Mouse (Mus musculus): ENCODE measurements around the gene Mak. TPM values are rescaled to one million over a fixed set of nuclear protein-coding genes. Genes with fewer than 3 reads are reported as not detected.
"Not testable (repeated sequence)": the region's sequence is repeated elsewhere in the genome, so short reads cannot be mapped to it uniquely, and the experiment has no call there.

Mak gene
- polyA plus RNA-seq, 1 experiment from 2014 or later = 0.74 TPM

GRCm38 (mm10) chr13:40988418-40988817 is 91.1 kb downstream of the Mak start:
- WGBS = 77% methylated on average over 2 of the region's 2 CpGs
- no peak overlapping the region for H3K9ac ChIP-seq
- no peaks in the 10 kb centered on the region for H3K4me1 ChIP-seq
- peaks cover 4% of the 10 kb centered on the region; the same call in 1 of the 2 replicates for H3K27me3 ChIP-seq
- H3K9me3 ChIP-seq (replicated peaks) = no peaks in the 10 kb centered on the region
- H3K27ac ChIP-seq = no peak overlapping the region
- no peak overlapping the region for H3K4me2 ChIP-seq
- H3K36me3 ChIP-seq (ENCODE audit: poor library complexity, severe bottlenecking) = no peaks in the 10 kb centered on the region
- no peak for ATAC-seq
- H3K4me3 ChIP-seq = no peak overlapping the region

GRCm38 (mm10) chr13:40987608-40988303 is 91.8 kb downstream of the Mak start:
- not testable (repeated sequence) for H3K27ac ChIP-seq; H3K36me3 ChIP-seq (ENCODE audit: poor library complexity, severe bottlenecking); H3K9ac ChIP-seq; H3K4me3 ChIP-seq; H3K4me2 ChIP-seq; H3K9me3 ChIP-seq (replicated peaks); H3K27me3 ChIP-seq; H3K4me1 ChIP-seq; ATAC-seq
- WGBS = 70% methylated on average over 4 of the region's 4 CpGs

GRCm38 (mm10) chr13:40986081-40986480 is 93.4 kb downstream of the Mak start:
- H3K4me2 ChIP-seq = no peak overlapping the region
- ATAC-seq = no peak
- peaks cover 2% of the 10 kb centered on the region; the same call in 1 of the 2 replicates for H3K27me3 ChIP-seq
- H3K9me3 ChIP-seq (replicated peaks) = no peaks in the 10 kb centered on the region
- no peak overlapping the region for H3K27ac ChIP-seq
- 95% methylated on average over 5 of the region's 5 CpGs for WGBS
- no peak overlapping the region for H3K4me3 ChIP-seq
- H3K9ac ChIP-seq = no peak overlapping the region
- H3K4me1 ChIP-seq = no peaks in the 10 kb centered on the region
- no peaks in the 10 kb centered on the region for H3K36me3 ChIP-seq (ENCODE audit: poor library complexity, severe bottlenecking)

- Histone ChIP-seq H3K9me3 (replicated peaks) (no peaks in the 10 kb centered on the region), H3K27ac (no peak overlapping the region), H3K4me3 (no peak overlapping the region), H3K9ac (no peak overlapping the region), H3K36me3 (ENCODE audit: poor library complexity, severe bottlenecking) (no peaks in the 10 kb centered on the region), H3K27me3 (no peaks in the 10 kb centered on the region), H3K4me1 (no peaks in the 10 kb centered on the region), H3K4me2 (no peak overlapping the region)
- ATAC-seq = no peak
- WGBS = 73% methylated on average over 1 of the region's 1 CpGs
These were observed 96.7 kb downstream of the Mak start for GRCm38 (mm10) chr13:40982759-40983158.

- no peak overlapping the region for H3K4me2 ChIP-seq
- ATAC-seq = no peak
- H3K9ac ChIP-seq = no peak overlapping the region
- H3K27me3 ChIP-seq = no peaks in the 10 kb centered on the region
- no peak overlapping the region for H3K27ac ChIP-seq
- no peaks in the 10 kb centered on the region for H3K4me1 ChIP-seq
- H3K36me3 ChIP-seq (ENCODE audit: poor library complexity, severe bottlenecking) = no peaks in the 10 kb centered on the region
- H3K9me3 ChIP-seq (replicated peaks) = no peaks in the 10 kb centered on the region
- WGBS = 60% methylated on average over 2 of the region's 2 CpGs
- H3K4me3 ChIP-seq = no peak overlapping the region
These were observed 100.2 kb downstream of the Mak start for GRCm38 (mm10) chr13:40979321-40979720.

- Histone ChIP-seq H3K36me3 (ENCODE audit: poor library complexity, severe bottlenecking) (no peaks in the 10 kb centered on the region), H3K4me3 (no peak overlapping the region), H3K27me3 (no peaks in the 10 kb centered on the region), H3K27ac (no peak overlapping the region), H3K9ac (no peak overlapping the region), H3K9me3 (replicated peaks) (no peaks in the 10 kb centered on the region), H3K4me2 (no peak overlapping the region), H3K4me1 (no peaks in the 10 kb centered on the region)
- 81% methylated on average over 4 of the region's 4 CpGs for WGBS
- no peak for ATAC-seq
These were observed 100.9 kb downstream of the Mak start for GRCm38 (mm10) chr13:40978652-40979051.

- H3K9ac ChIP-seq = no peak overlapping the region
- H3K27me3 ChIP-seq = no peaks in the 10 kb centered on the region
- H3K27ac ChIP-seq = no peak overlapping the region
- no peak overlapping the region for H3K4me3 ChIP-seq
- H3K36me3 ChIP-seq (ENCODE audit: poor library complexity, severe bottlenecking) = no peaks in the 10 kb centered on the region
- no peak for ATAC-seq
- H3K4me1 ChIP-seq = no peaks in the 10 kb centered on the region
- 11% methylated on average over 7 of the region's 7 CpGs for WGBS
- H3K4me2 ChIP-seq = no peak overlapping the region
- no peaks in the 10 kb centered on the region for H3K9me3 ChIP-seq (replicated peaks)
These were observed 101.9 kb downstream of the Mak start for GRCm38 (mm10) chr13:40977609-40978008.

Other genes starting within 250 kb of the Mak start
- 2.8 and 3.1 TPM in 2 replicates for gene Gcnt2, start 220.0 kb downstream of the Mak start, polyA plus RNA-seq (2015; fragmentation: Nextera tagmentation; extraction: Ambion mirVana)
- 86.3 and 87.4 TPM in 2 replicates for gene Pak1ip1, start 78.7 kb downstream of the Mak start, polyA plus RNA-seq (2015; fragmentation: Nextera tagmentation; extraction: Ambion mirVana)
- gene Tmem14c, start 63.4 kb downstream of the Mak start, polyA plus RNA-seq (2015; fragmentation: Nextera tagmentation; extraction: Ambion mirVana) = 132 and 144 TPM in 2 replicates
- gene Gcm2, start 31.3 kb upstream of the Mak start, polyA plus RNA-seq (2015; fragmentation: Nextera tagmentation; extraction: Ambion mirVana) = not detected in 2 replicates
- 0.08 TPM in 1 of 2 replicates, not detected in the other for gene Sycp2l, start 34.6 kb upstream of the Mak start, polyA plus RNA-seq (2015; fragmentation: Nextera tagmentation; extraction: Ambion mirVana)
- 45.1 and 47.7 TPM in 2 replicates for gene Elovl2, start 140.7 kb upstream of the Mak start, polyA plus RNA-seq (2015; fragmentation: Nextera tagmentation; extraction: Ambion mirVana)
- gene Smim13, start 170.1 kb upstream of the Mak start, polyA plus RNA-seq (2015; fragmentation: Nextera tagmentation; extraction: Ambion mirVana) = 14.6 and 15.6 TPM in 2 replicates
- gene Gm17364, start 194.3 kb upstream of the Mak start, polyA plus RNA-seq (2015; fragmentation: Nextera tagmentation; extraction: Ambion mirVana) = not detected in 2 replicates